Mouse (Mus musculus) myocyte (in vitro differentiated cells): ENCODE data around the gene Tdrd7. TPM values are rescaled to one million over a fixed set of nuclear protein-coding genes. Genes with fewer than 3 reads are reported as not detected.

ENCODE experiments used
- H3K27me3 ChIP-seq: one replicate; pipeline ENCODE4 v1.6.1; 2011; ENCODE audit not compliant: control insufficient read depth, insufficient read depth, insufficient read length
- H3K36me3 ChIP-seq: one replicate; pipeline ENCODE4 v1.6.1; 2011; ENCODE audit not compliant: control insufficient read depth, insufficient read depth
- H3K4me2 ChIP-seq: one replicate; pipeline ENCODE4 v1.6.1; 2011; ENCODE audit warnings: low read depth, control low read depth
- H3K4me3 ChIP-seq: one replicate; pipeline ENCODE4 v1.5.1; 2011; ENCODE audit warnings: mild to moderate bottlenecking, control low read depth, moderate library complexity
- H3K79me2 ChIP-seq: one replicate; pipeline ENCODE4 v1.6.1; 2011; ENCODE audit not compliant: control insufficient read depth, insufficient read depth
- H3ac ChIP-seq: one replicate; pipeline ENCODE4 v1.6.1; 2011; ENCODE audit not compliant: control insufficient read depth, insufficient read length
- CEBPB ChIP-seq: IDR thresholded peaks from 2 replicates; pipeline ENCODE4 v1.6.1; 2011; ENCODE audit warnings: mild to moderate bottlenecking, moderate library complexity; ENCODE audit not compliant: poor library complexity, insufficient read depth, severe bottlenecking
- E2F4 ChIP-seq: IDR thresholded peaks from one replicate; pipeline ENCODE4 v1.6.1; 2011; ENCODE audit warnings: mild to moderate bottlenecking, control low read depth, moderate library complexity; ENCODE audit not compliant: insufficient read depth
- MAX ChIP-seq: IDR thresholded peaks from one replicate; pipeline ENCODE4 v1.6.1; 2011; ENCODE audit warnings: low read depth, mild to moderate bottlenecking, control low read depth
- MYOD1 ChIP-seq, 3 experiments: IDR thresholded peaks; one replicate each; pipeline ENCODE4 v1.6.1; 2011; ENCODE audit warnings: control low read depth in 2 of 3, low read depth in 2 of 3, mild to moderate bottlenecking in 2 of 3, moderate library complexity in 1 of 3; ENCODE audit not compliant: insufficient read length in 2 of 3, control insufficient read depth in 1 of 3
- MYOG ChIP-seq, 3 experiments: IDR thresholded peaks; one replicate each; pipeline ENCODE4 v1.6.1; 2011; ENCODE audit warnings: control low read depth in 2 of 3, low read depth in 2 of 3, mild to moderate bottlenecking in 2 of 3; ENCODE audit not compliant: insufficient read length in 2 of 3, control insufficient read depth in 1 of 3, insufficient read depth in 1 of 3
- POLR2A ChIP-seq: IDR thresholded peaks from one replicate; pipeline ENCODE4 v1.6.1; 2011; ENCODE audit warnings: low read depth, mild to moderate bottlenecking, control low read depth, moderate library complexity; ENCODE audit not compliant: insufficient read length
- POLR2AphosphoS2 ChIP-seq: IDR thresholded peaks from one replicate; pipeline ENCODE4 v1.6.1; 2011; ENCODE audit warnings: low read depth, control low read depth; ENCODE audit not compliant: insufficient read length
- REST ChIP-seq: IDR thresholded peaks from one replicate; pipeline ENCODE4 v1.6.1; 2011; ENCODE audit warnings: mild to moderate bottlenecking, control low read depth, moderate library complexity; ENCODE audit not compliant: insufficient read depth, insufficient read length
- SRF ChIP-seq: IDR thresholded peaks from one replicate; pipeline ENCODE4 v1.6.1; 2011; ENCODE audit warnings: low read depth; ENCODE audit not compliant: control insufficient read depth, insufficient read length
- TCF12 ChIP-seq: IDR thresholded peaks from one replicate; pipeline ENCODE4 v1.6.1; 2011; ENCODE audit warnings: mild to moderate bottlenecking, control low read depth; ENCODE audit not compliant: poor library complexity, insufficient read depth, severe bottlenecking
- TCF3 ChIP-seq: IDR thresholded peaks from one replicate; pipeline ENCODE4 v1.6.1; 2011; ENCODE audit warnings: low read depth, control low read depth; ENCODE audit not compliant: insufficient read length
- USF1 ChIP-seq: IDR thresholded peaks from one replicate; pipeline ENCODE4 v1.6.1; 2011; ENCODE audit warnings: low read depth, mild to moderate bottlenecking, control low read depth, moderate library complexity
- polyA plus RNA-seq: library from polyadenylated mRNA; unstranded; fragments of >200 nt; fragmentation: generic; extraction: Trizol; gene quantifications from one replicate; pipeline ENCODE4 v1.2.1, GENCODE M21; 2012; ENCODE audit warnings: missing spikeins

Gene Tdrd7
- polyA plus RNA-seq, 1 experiment, result 12.0 TPM

DNA sequence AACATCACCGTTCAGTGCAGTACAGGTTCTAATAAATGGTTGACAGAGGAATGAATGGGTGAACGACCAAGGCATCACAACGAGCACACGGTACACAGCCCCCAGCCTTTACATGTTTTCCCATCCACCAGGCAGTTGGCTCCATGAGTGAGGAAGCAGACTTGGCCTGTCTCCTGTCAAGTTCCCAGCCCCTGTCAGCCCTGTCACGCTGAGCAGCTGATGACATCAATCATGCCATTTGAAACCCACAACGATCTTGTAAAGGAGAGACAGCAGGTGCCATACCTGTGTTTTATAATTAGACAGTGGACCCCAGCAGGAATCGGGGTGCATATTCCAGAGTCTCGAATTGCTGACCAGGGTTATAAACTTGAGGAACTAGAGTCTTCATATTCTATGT lies 78.2 kb downstream of the Tdrd7 start:
- no peaks in the 10 kb centered on the region for H3K79me2 ChIP-seq
- H3K4me3 ChIP-seq, result no peak overlapping the region
- H3K27me3 ChIP-seq, result no peaks in the 10 kb centered on the region
- TF ChIP-seq MYOD1 (IDR thresholded peaks at IDR 0.05; ENCODE audit: control insufficient read depth in 1 of 3, insufficient read length in 2 of 3, low read depth in 2 of 3) (peak; percentile 9 to 92 (median 39)), MAX (no peak), MYOG (IDR thresholded peaks at IDR 0.05; ENCODE audit: control insufficient read depth in 1 of 3, insufficient read depth in 1 of 3, insufficient read length in 2 of 3, low read depth in 2 of 3) (peak in 1 of 3 experiments; percentile 51)
- H3K4me2 ChIP-seq, result peak overlapping the region; percentile 38
- H3ac ChIP-seq, result no peak overlapping the region
- H3K36me3 ChIP-seq, result no peaks in the 10 kb centered on the region

DNA sequence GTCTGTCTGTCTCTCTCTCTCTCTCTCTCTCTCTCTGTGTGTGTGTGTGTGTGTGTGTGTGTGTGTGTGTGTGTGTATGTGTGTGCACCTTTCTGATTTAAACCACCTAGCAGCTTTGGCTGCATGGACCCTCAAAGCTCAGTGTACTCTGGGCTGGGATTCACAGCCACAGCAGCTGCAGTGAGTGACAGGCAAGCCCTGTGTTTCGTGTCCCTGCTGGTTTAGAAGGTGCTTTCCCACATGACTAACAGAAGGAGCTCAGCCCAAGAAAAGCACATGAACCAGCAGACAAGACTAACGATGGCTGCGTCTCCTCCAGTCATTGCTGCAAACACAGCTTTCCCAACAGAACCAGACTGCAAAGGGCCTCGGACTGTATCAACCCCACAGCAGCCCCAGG lies 82.8 kb downstream of the Tdrd7 start:
- TF ChIP-seq POLR2AphosphoS2, result no peak
- no peak for TF ChIP-seq TCF12
- no peak for TF ChIP-seq MAX
- no peak for TF ChIP-seq TCF3
- peak in 2 of 3 experiments; percentile 71 to 82 for TF ChIP-seq MYOD1 (IDR thresholded peaks at IDR 0.05; ENCODE audit: control insufficient read depth in 1 of 3, insufficient read length in 2 of 3, low read depth in 2 of 3)
- TF ChIP-seq MYOG (IDR thresholded peaks at IDR 0.05; ENCODE audit: control insufficient read depth in 1 of 3, insufficient read depth in 1 of 3, insufficient read length in 2 of 3, low read depth in 2 of 3), result peak in 1 of 3 experiments; percentile 64
- TF ChIP-seq CEBPB, result no peak
- no peak for TF ChIP-seq E2F4
- no peak for TF ChIP-seq POLR2A
- TF ChIP-seq USF1, result no peak
- H3K79me2 ChIP-seq, result no peaks in the 10 kb centered on the region
- no peak overlapping the region for H3K4me3 ChIP-seq
- no peaks in the 10 kb centered on the region for H3K27me3 ChIP-seq
- no peak overlapping the region for H3ac ChIP-seq
- no peaks in the 10 kb centered on the region for H3K36me3 ChIP-seq
- H3K4me2 ChIP-seq, result peak overlapping the region; percentile 12

DNA sequence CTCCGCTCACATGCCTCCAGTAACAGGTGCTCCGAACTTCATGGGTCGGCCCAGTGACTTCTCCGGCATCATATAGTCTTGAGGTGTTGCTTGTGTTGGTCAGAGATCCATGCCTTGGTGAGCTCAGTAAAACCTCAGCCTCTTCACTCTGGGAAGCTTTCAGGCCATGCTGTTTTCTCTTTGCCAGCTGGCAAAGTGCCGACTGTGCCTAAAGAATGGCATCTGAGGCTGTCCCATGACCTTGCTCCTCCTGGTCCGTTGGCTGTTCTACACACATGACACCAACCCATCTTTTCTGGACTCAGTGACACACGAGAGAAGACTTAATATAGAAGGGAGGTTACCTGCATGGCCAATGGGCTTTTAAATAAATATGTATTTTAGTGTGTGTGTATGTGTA lies 83.3 kb downstream of the Tdrd7 start:
- Histone ChIP-seq H3K36me3 (no peaks in the 10 kb centered on the region), H3K4me2 (peak overlapping the region; percentile 12), H3K27me3 (no peaks in the 10 kb centered on the region), H3K79me2 (no peaks in the 10 kb centered on the region), H3K4me3 (no peak overlapping the region), H3ac (no peak overlapping the region)
- TF ChIP-seq MYOD1 (IDR thresholded peaks at IDR 0.05; ENCODE audit: control insufficient read depth in 1 of 3, insufficient read length in 2 of 3, low read depth in 2 of 3) (no peak), USF1 (no peak), E2F4 (no peak), REST (no peak), MYOG (IDR thresholded peaks at IDR 0.05; ENCODE audit: control insufficient read depth in 1 of 3, insufficient read depth in 1 of 3, insufficient read length in 2 of 3, low read depth in 2 of 3) (no peak), TCF3 (no peak), MAX (no peak), TCF12 (no peak), SRF (no peak), POLR2A (no peak), POLR2AphosphoS2 (no peak)

DNA sequence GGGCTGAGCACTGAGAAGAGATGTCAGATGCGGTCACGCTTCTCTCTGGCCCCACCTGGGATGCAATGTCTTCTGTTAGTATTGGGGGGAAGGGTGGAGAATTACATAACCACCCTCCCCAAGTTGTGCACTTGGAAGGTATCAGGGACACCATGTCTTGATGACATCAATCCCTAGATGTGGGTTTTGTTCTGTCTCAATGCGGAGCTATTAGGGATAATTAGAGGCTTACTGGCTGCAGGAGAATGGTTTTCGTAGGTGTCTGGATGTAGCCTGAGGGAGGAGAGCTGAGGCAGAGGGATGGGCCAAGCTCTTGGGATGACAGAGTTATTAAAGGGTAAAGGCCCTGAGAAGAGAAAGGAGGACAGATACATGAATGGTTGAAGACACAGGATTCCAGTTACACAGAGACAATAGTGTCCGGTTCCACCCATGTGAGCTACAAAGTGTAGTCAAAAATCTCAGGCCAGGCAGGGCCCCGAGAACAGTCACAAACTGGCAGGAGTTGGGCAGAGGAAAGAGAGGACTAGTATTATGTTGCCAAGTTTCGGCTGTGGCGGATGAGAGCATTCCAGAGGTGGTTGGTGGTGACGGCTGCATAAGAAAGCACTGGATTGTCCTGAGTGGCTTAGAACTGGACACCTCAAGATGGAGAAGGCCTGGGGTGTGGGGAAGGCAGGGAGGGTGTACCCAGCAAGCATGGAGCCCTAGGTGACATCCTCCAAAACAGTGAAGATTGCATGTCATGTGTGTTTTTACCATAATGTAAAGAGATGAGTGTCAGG lies 88.4 kb downstream of the Tdrd7 start:
- Histone ChIP-seq H3K36me3 (no peaks in the 10 kb centered on the region), H3K4me2 (no peak overlapping the region), H3ac (no peak overlapping the region), H3K79me2 (no peaks in the 10 kb centered on the region), H3K4me3 (no peak overlapping the region), H3K27me3 (no peaks in the 10 kb centered on the region)
- TF ChIP-seq REST (no peak), USF1 (no peak), MYOD1 (IDR thresholded peaks at IDR 0.05; ENCODE audit: control insufficient read depth in 1 of 3, insufficient read length in 2 of 3, low read depth in 2 of 3) (no peak)

DNA sequence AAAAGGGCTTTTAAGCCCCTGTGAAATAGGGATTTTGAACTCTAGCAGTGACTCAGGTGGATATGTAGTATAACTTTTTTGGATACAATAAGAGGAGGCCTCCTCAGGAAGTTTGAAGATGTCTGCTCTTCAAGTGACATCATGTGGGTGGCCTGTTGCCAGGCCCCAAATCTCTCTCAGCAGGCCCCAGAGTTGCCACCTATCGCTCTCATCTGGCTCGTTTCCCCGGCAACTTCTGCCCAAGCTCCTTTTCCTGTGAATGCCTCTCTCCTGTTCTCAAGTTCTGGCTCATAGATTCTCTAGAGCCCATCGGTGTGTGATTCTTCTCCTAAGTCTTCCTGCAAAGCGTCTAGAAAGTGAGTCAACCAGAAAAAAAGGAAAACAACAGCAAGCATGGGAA lies 91.0 kb downstream of the Tdrd7 start:
- H3K4me2 ChIP-seq, result no peak overlapping the region
- no peaks in the 10 kb centered on the region for H3K79me2 ChIP-seq
- H3K4me3 ChIP-seq, result no peak overlapping the region
- TF ChIP-seq CEBPB, result no peak
- no peak for TF ChIP-seq TCF3
- TF ChIP-seq POLR2A, result no peak
- no peak for TF ChIP-seq E2F4
- no peak for TF ChIP-seq TCF12
- no peak for TF ChIP-seq REST
- no peak for TF ChIP-seq SRF
- no peak for TF ChIP-seq USF1
- TF ChIP-seq MYOG (IDR thresholded peaks at IDR 0.05; ENCODE audit: control insufficient read depth in 1 of 3, insufficient read depth in 1 of 3, insufficient read length in 2 of 3, low read depth in 2 of 3), result no peak
- TF ChIP-seq MAX, result no peak
- no peak for TF ChIP-seq MYOD1 (IDR thresholded peaks at IDR 0.05; ENCODE audit: control insufficient read depth in 1 of 3, insufficient read length in 2 of 3, low read depth in 2 of 3)
- no peak for TF ChIP-seq POLR2AphosphoS2
- no peaks in the 10 kb centered on the region for H3K36me3 ChIP-seq
- H3K27me3 ChIP-seq, result no peaks in the 10 kb centered on the region
- H3ac ChIP-seq, result no peak overlapping the region
